Mouse (Mus musculus) forebrain, embryonic 15.5 days (tissue): Measurements from ENCODE around the gene Fbxo17. TPM values are rescaled to one million over a fixed set of nuclear protein-coding genes. Genes with fewer than 3 reads are reported as not detected.
A peak's percentile ranks its signal among the peaks of the same experiment; 100 is the strongest.

Source experiments
- ATAC-seq: fragments of 200-750 bp; cut with Nextera tagmentation; replicated peaks from 2 replicates; pipeline ENCODE4 v1.8.0; 2017; ENCODE audit warnings: mild to moderate bottlenecking, moderate TSS enrichment, moderate library complexity
- H3K27ac ChIP-seq: fragments of 300-500 bp; sonication (generic); replicated peaks from 2 replicates; pipeline ENCODE4 v1.5.1; 2015; ENCODE audit warnings: mild to moderate bottlenecking, inconsistent platforms
- H3K27me3 ChIP-seq: fragments of 300-500 bp; sonication (generic); 2 replicates; pipeline ENCODE4 v1.6.1; 2015; ENCODE audit warnings: inconsistent platforms
- H3K36me3 ChIP-seq: fragments of 300-500 bp; sonication (generic); 2 replicates; pipeline ENCODE4 v1.6.1; 2015; ENCODE audit warnings: mild to moderate bottlenecking, inconsistent platforms
- H3K4me1 ChIP-seq: fragments of 300-500 bp; sonication (generic); 2 replicates; pipeline ENCODE4 v1.6.1; 2015; ENCODE audit warnings: inconsistent platforms
- H3K4me2 ChIP-seq: fragments of 300-500 bp; sonication (generic); replicated peaks from 2 replicates; pipeline ENCODE4 v1.6.1; 2015; ENCODE audit warnings: mild to moderate bottlenecking, inconsistent platforms
- H3K4me3 ChIP-seq: fragments of 300-500 bp; sonication (generic); 2 replicates; pipeline ENCODE4 v1.5.1; 2015; ENCODE audit warnings: mild to moderate bottlenecking, inconsistent platforms
- H3K9ac ChIP-seq: fragments of 300-500 bp; sonication (generic); replicated peaks from 2 replicates; pipeline ENCODE4 v1.6.1; 2015; ENCODE audit warnings: mild to moderate bottlenecking, inconsistent platforms
- H3K9me3 ChIP-seq: fragments of 300-500 bp; sonication (generic); 2 replicates; pipeline ENCODE4 v1.6.1; 2016; ENCODE audit warnings: inconsistent platforms
- WGBS: fragments of 180-500 bp; shearing (Covaris S2); methylation state at CpG from one replicate; pipeline ENCODE4 v1.1.7; 2015; ENCODE audit warnings: mixed read lengths; 5-methylcytosine and 5-hydroxymethylcytosine counted together
- polyA plus RNA-seq: library from polyadenylated mRNA; unstranded; fragments of >200 nt; fragmentation: Nextera tagmentation; extraction: Ambion mirVana; gene quantifications from 2 replicates; pipeline ENCODE4 v1.2.1, GENCODE M21; 2015

Gene Fbxo17
- polyA plus RNA-seq, 1 experiment from 2014 or later: 3.3 TPM

DNA sequence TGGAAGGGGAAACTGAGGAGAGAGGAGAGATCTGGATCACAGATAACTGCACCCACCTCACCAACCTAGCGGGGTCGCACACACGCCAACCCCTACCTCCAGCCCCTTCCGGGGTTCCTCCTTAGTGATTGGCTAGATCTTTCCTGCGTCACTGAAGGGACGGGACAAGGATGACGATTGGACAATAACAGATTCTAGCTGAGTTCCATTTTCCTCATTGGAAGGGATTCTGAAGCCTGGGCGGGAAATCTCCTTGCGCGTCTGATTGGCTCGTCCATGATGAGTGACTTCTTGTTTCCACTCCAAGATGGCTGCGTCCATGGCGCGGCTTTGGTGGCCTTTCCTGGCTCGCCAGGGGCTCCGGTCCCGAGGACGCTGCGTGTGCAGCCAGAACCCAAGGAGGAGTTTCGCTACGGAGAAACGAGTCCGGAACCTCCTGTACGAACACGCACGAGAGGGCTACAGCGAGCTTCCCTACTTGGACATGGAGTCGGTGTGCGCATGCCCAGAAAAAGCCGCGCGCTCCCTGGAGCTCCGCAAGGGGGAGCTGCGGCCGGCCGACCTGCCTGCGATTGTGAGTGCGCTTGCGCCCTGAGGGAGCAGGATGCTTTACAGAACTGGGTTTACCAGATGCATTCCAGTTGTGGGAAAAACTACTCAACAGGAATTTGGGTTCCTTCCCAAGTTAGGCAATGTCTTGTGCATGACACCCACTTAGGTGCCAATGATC lies 25.3 kb downstream of the Fbxo17 start, which contains the start of the genes Mrps12 and Sars2:
Mrps12 (minus strand) TSS at position 112 of the 730 bp plus-strand sequence.
Sars2 (plus strand) TSS at position 284 of the 730 bp plus-strand sequence.
- Histone ChIP-seq H3K27me3 (no peaks in the 10 kb centered on the region), H3K4me3 (peak within 1 kb of the TSS; percentile 73), H3K36me3 (no peaks in the 10 kb centered on the region), H3K4me1 (peaks cover 20% of the 10 kb centered on the region), H3K9ac (peak within 1 kb of the TSS; percentile 80), H3K4me2 (peak within 1 kb of the TSS; percentile 86), H3K9me3 (no peaks in the 10 kb centered on the region), H3K27ac (peak within 1 kb of the TSS; percentile 88)
- ATAC-seq: peak; percentile 99
- WGBS: under 1% methylated on average over 39 of the region's 39 CpGs

DNA sequence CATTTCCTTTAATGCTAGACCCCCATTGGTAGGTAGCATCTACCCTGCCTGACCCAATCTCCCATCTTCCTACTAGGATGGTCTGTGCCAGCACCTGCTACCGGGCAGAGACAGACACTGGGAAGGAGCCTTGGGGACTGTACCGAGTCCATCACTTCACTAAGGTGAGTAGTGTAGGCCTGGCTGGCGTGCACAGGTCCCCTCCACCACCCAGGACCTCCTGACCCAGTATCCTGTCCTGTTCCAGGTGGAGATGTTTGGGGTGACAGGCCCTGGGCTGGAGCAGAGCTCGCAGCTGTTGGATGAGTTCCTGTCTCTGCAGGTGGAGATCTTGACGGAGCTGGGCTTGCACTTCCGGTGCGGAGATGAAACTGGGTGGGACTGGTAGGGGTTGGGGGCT lies 33.3 kb downstream of the Fbxo17 start:
- H3K27ac ChIP-seq: no peak overlapping the region
- no peak overlapping the region for H3K4me3 ChIP-seq
- ATAC-seq: no peak
- H3K9me3 ChIP-seq: no peaks in the 10 kb centered on the region
- no peaks in the 10 kb centered on the region for H3K4me1 ChIP-seq
- WGBS: 94% methylated on average over 7 of the region's 7 CpGs
- H3K9ac ChIP-seq: no peak overlapping the region
- no peak overlapping the region for H3K4me2 ChIP-seq
- no peaks in the 10 kb centered on the region for H3K27me3 ChIP-seq
- H3K36me3 ChIP-seq: peaks cover 5% of the 10 kb centered on the region; the same call in 1 of the 2 replicates

DNA sequence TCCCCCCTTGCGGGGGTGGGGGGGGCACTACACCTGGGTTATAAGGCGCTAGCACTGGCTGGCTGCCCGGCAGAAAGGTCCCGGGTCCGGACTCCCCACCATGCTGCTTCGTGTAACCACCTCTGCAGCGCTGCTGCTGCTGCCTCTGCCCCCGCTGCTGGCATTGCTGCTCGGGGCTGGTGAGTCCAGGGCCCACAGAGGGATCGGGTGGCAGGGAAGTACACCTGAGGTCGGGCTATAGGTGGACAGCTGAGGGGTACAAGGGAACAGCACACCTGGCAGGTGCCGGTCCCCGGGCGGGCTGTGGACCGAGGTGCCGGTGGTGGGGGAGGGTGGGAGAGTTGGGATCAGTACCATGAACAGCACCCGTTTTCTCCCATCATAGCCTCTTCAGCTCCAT lies 39.5 kb downstream of the Fbxo17 start, which contains the start of gene Ccer2:
Ccer2 (plus strand) TSS at position 96 of the 400 bp plus-strand sequence.
- Histone ChIP-seq H3K9ac (no peak within 1 kb of the TSS), H3K4me3 (peak within 1 kb of the TSS; percentile 11; the same call in 1 of the 2 replicates), H3K4me1 (peaks cover 4% of the 10 kb centered on the region), H3K27me3 (0 out of 2 replicates have a peak, but pooled peaks cover 4% of the 10 kb centered on the region), H3K9me3 (no peaks in the 10 kb centered on the region), H3K27ac (no peak within 1 kb of the TSS), H3K4me2 (peak within 1 kb of the TSS; percentile 28), H3K36me3 (peaks cover 31% of the 10 kb centered on the region)
- no peak for ATAC-seq
- 3% methylated on average over 17 of the region's 17 CpGs for WGBS

- Histone ChIP-seq H3K27ac (no peak overlapping the region), H3K4me1 (peaks cover 4% of the 10 kb centered on the region), H3K9me3 (no peaks in the 10 kb centered on the region), H3K9ac (no peak overlapping the region), H3K4me2 (no peak overlapping the region), H3K4me3 (no peak overlapping the region), H3K27me3 (0 out of 2 replicates have a peak, but pooled peaks cover 4% of the 10 kb centered on the region), H3K36me3 (peaks cover 38% of the 10 kb centered on the region)
- 79% methylated on average over 13 of the region's 13 CpGs for WGBS
- ATAC-seq: no peak
Observed at GRCm38 (mm10) chr7:28758623-28759022, 42.0 kb downstream of the Fbxo17 start.

DNA sequence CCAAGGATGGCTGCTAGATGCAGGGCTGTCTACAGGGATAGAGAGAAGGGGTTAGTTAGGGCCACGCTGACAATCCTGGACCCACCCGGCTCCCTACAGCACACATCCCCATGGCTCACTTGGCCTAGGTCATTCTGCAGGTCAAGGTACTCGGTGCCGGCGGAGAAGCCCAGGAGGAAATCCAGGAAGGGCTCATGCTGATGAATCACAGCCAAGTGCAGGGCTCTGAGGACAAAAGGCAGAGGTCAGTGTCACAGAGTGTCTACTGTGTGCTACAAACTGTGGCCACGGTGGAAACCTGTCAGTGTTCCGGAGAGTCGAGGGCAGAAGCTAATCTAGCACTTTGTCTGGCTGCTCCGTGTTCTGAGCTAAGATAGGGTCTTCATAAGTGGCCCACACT lies 45.3 kb downstream of the Fbxo17 start:
- H3K4me1 ChIP-seq: peaks cover 15% of the 10 kb centered on the region
- no peak overlapping the region for H3K4me3 ChIP-seq
- no peaks in the 10 kb centered on the region for H3K9me3 ChIP-seq
- no peak overlapping the region for H3K27ac ChIP-seq
- ATAC-seq: no peak
- H3K9ac ChIP-seq: no peak overlapping the region
- peaks cover 38% of the 10 kb centered on the region for H3K36me3 ChIP-seq
- WGBS: 96% methylated on average over 9 of the region's 9 CpGs
- no peaks in the 10 kb centered on the region for H3K27me3 ChIP-seq
- no peak overlapping the region for H3K4me2 ChIP-seq

- peaks cover 20% of the 10 kb centered on the region for H3K36me3 ChIP-seq
- H3K27me3 ChIP-seq: no peaks in the 10 kb centered on the region
- H3K4me1 ChIP-seq: peaks cover 30% of the 10 kb centered on the region
- H3K9me3 ChIP-seq: no peaks in the 10 kb centered on the region
- peak overlapping the region; percentile 57 for H3K4me2 ChIP-seq
- WGBS: 89% methylated on average over 6 of the region's 6 CpGs
- no peak for ATAC-seq
- no peak overlapping the region for H3K27ac ChIP-seq
- 0 out of 2 replicates have a peak overlapping the region, but pooled peaks have one; percentile 3 for H3K9ac ChIP-seq
- peak overlapping the region; percentile 61 for H3K4me3 ChIP-seq
Observed at GRCm38 (mm10) chr7:28765211-28765610, 48.6 kb downstream of the Fbxo17 start.

GRCm38 (mm10) chr7:28766173-28766879 lies 49.7 kb downstream of the Fbxo17 start, which contains the start of gene Sirt2:
TSS of gene Sirt2 (plus strand) at chr7:28766735.
- ATAC-seq: peak; percentile 98
- H3K9me3 ChIP-seq: no peaks in the 10 kb centered on the region
- H3K27me3 ChIP-seq: no peaks in the 10 kb centered on the region
- no peak within 1 kb of the TSS for H3K27ac ChIP-seq
- under 1% methylated on average over 45 of the region's 45 CpGs for WGBS
- peaks cover 30% of the 10 kb centered on the region for H3K4me1 ChIP-seq
- H3K9ac ChIP-seq: peak within 1 kb of the TSS; percentile 60
- peak within 1 kb of the TSS; percentile 61 for H3K4me2 ChIP-seq
- H3K4me3 ChIP-seq: peak within 1 kb of the TSS; percentile 61
- peaks cover 10% of the 10 kb centered on the region for H3K36me3 ChIP-seq

GRCm38 (mm10) chr7:28766910-28767309 lies 50.3 kb downstream of the Fbxo17 start:
- Histone ChIP-seq H3K4me1 (peaks cover 30% of the 10 kb centered on the region), H3K4me3 (peak overlapping the region; percentile 61), H3K27ac (no peak overlapping the region), H3K27me3 (no peaks in the 10 kb centered on the region), H3K4me2 (peak overlapping the region; percentile 61), H3K9ac (peak overlapping the region; percentile 57), H3K9me3 (no peaks in the 10 kb centered on the region), H3K36me3 (peaks cover 4% of the 10 kb centered on the region; the same call in 1 of the 2 replicates)
- peak; percentile 21 for ATAC-seq
- 2% methylated on average over 14 of the region's 14 CpGs for WGBS

DNA sequence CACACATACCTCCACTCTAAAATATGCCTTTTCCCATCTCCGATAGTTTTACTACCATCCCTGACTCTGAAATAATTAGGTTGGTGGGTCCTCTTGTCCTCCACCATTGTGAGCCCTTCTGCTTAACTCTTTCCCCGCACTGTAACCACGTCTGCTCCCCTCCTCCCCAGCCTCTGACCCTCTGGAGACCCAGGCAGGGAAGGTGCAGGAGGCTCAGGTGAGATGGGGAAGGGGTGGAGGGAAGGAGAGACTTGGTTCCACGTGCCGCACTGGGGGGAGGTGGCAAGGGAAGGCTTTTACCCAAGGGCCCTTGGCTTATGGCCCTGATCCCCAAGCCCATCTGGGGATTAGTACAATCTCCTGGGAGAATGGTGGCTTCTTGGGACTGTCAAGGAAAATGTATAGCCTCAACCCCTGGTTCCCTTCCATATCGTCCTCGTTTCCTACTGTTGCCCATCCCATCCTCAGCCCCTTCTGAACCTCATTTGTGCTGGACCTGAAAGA lies 50.9 kb downstream of the Fbxo17 start, which contains the start of gene Nfkbib:
Nfkbib (minus strand) TSS at position 51 of the 504 bp plus-strand sequence.
- Histone ChIP-seq H3K4me1 (peaks cover 30% of the 10 kb centered on the region), H3K9me3 (no peaks in the 10 kb centered on the region), H3K27me3 (no peaks in the 10 kb centered on the region), H3K36me3 (peaks cover 3% of the 10 kb centered on the region; the same call in 1 of the 2 replicates), H3K4me3 (peak within 1 kb of the TSS; percentile 61), H3K4me2 (peak within 1 kb of the TSS; percentile 61), H3K9ac (peak within 1 kb of the TSS; percentile 60), H3K27ac (no peak within 1 kb of the TSS)
- ATAC-seq: no peak
- WGBS: 57% methylated on average over 7 of the region's 7 CpGs

DNA sequence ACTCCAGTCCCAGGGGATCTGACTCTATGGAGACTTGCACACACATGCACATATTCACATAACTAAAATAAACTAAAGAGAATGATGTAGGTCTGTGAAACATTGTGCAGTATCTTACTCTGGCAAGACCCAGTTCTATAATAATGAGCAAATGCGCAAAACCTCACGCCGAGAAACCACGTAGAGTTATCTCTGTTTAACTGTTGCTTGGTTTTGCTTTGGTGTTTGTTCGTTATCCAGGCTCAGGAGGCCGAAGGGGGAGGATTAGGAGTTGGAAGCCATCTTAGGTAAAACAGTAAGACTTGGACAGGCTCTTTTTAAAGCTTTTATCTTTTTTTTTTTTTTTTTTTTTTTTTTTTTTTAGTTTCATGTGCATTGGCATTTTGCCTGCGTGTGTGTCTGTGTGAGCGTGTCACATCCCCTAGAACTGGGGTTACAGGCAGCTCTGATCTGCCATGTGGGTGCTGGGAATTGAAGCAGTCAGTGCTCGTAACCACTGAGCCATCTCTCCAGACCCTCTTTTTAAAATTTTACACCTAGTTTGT lies 52.9 kb downstream of the Fbxo17 start:
- Histone ChIP-seq H3K36me3 (no peaks in the 10 kb centered on the region), H3K4me3 (no peak overlapping the region), H3K4me1 (peaks cover 30% of the 10 kb centered on the region), H3K9ac (no peak overlapping the region), H3K9me3 (no peaks in the 10 kb centered on the region), H3K27ac (no peak overlapping the region), H3K27me3 (no peaks in the 10 kb centered on the region), H3K4me2 (no peak overlapping the region)
- 87% methylated on average over 9 of the region's 9 CpGs for WGBS
- ATAC-seq: no peak

DNA sequence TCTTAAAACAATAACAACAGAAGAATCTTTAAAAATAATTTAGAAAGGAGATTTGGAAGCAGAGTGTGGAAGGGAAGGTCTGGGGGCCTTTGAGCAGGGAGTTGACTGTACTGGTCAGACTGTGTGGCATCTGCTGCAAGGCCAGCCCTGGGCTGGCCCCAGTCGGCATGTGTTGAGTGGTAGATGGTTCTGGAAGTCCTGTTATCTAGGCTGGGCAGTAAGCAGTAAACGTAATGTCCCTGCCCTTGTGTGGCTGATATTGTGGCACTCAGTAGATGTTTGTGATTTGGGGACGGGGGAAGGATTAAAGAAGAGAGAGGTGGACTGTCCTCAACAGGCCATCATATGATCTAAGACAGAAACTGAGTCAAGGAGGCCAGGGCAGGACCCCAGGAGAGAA lies 53.7 kb downstream of the Fbxo17 start:
- H3K36me3 ChIP-seq: no peaks in the 10 kb centered on the region
- no peaks in the 10 kb centered on the region for H3K9me3 ChIP-seq
- peaks cover 23% of the 10 kb centered on the region for H3K4me1 ChIP-seq
- H3K4me3 ChIP-seq: no peak overlapping the region
- no peak overlapping the region for H3K4me2 ChIP-seq
- 91% methylated on average over 3 of the region's 3 CpGs for WGBS
- ATAC-seq: no peak
- H3K27ac ChIP-seq: no peak overlapping the region
- H3K27me3 ChIP-seq: no peaks in the 10 kb centered on the region
- no peak overlapping the region for H3K9ac ChIP-seq
